Mouse (Mus musculus) forebrain, embryonic 14.5 days (tissue): ENCODE measurements at regions not wholly inside any gene's neighbourhood (a gene's known extent, or its start where the extent isn't known, plus 50 kb on each side); places are given as distances from the start of the nearest gene placed in this dataset.

Source experiments
- ATAC-seq: fragments of 200-750 bp; cut with Nextera tagmentation; 2 replicates; pipeline ENCODE4 v1.8.0; 2017; ENCODE audit warnings: mild to moderate bottlenecking, moderate library complexity
- DNase-seq: peaks from one replicate; pipeline ENCODE4 v3.0.0-alpha.2; 2015; ENCODE audit warnings: low spot score
- H3K27ac ChIP-seq: fragments of 300-500 bp; sonication (generic); 2 replicates; pipeline ENCODE4 v1.5.1; 2014; ENCODE audit warnings: low read depth, mild to moderate bottlenecking, control low read depth, low read length, moderate library complexity
- H3K27me3 ChIP-seq: fragments of 300-500 bp; sonication (generic); replicated peaks from 2 replicates; pipeline ENCODE4 v1.6.1; 2014; ENCODE audit warnings: low read length, control low read depth, mixed read lengths; ENCODE audit not compliant: control insufficient read depth, insufficient read depth
- H3K36me3 ChIP-seq: fragments of 300-500 bp; sonication (generic); 2 replicates; pipeline ENCODE4 v1.6.1; 2014; ENCODE audit warnings: low read length, control low read depth; ENCODE audit not compliant: control insufficient read depth, insufficient read depth
- H3K4me1 ChIP-seq: fragments of 300-500 bp; sonication (generic); 2 replicates; pipeline ENCODE4 v1.6.1; 2014; ENCODE audit warnings: antibody characterized with exemption, low read length, control low read depth; ENCODE audit not compliant: control insufficient read depth, insufficient read depth
- H3K4me2 ChIP-seq: fragments of 300-500 bp; sonication (generic); 2 replicates; pipeline ENCODE4 v1.6.1; 2014; ENCODE audit warnings: mild to moderate bottlenecking, control low read depth, low read length
- H3K4me3 ChIP-seq: fragments of 300-500 bp; sonication (generic); 2 replicates; pipeline ENCODE4 v1.5.1; 2014; ENCODE audit warnings: low read depth, low read length, control low read depth
- H3K9ac ChIP-seq: fragments of 300-500 bp; sonication (generic); 2 replicates; pipeline ENCODE4 v1.6.1; 2014; ENCODE audit warnings: mild to moderate bottlenecking, low read length, control low read depth, moderate library complexity
- H3K9me3 ChIP-seq: fragments of 300-500 bp; sonication (generic); replicated peaks from 2 replicates; pipeline ENCODE4 v1.6.1; 2016; ENCODE audit warnings: low read length, control low read depth, mixed read lengths; ENCODE audit not compliant: control insufficient read depth
- WGBS: fragments of 180-500 bp; shearing (Covaris S2); extraction: QIAGEN DNeasy Blood & Tissue Kit; methylation state at CpG from one replicate; pipeline ENCODE4 v1.1.7; 2014; 5-methylcytosine and 5-hydroxymethylcytosine counted together

DNA sequence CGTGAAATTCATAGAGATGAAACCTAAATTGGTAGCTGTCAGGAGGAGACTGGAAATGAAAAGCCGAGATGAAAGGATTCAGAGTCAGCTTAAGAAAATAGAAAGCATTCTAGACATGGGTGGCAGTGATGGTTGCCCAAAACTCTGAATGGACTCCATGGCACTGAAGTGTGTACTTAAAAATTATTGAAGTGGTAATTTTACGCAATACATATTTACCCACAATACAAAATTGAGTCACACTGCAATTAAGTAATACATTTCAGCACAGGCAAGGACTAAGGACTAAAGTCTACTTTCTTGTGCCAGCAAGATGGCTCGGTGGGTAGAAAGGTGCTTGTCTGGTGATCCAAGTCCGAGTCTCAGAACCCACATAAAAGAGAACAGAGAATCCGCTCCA is 120.4 kb upstream of the Cadm1 start:
- no peaks in the 10 kb centered on the region for H3K36me3 ChIP-seq
- H3K4me3 ChIP-seq: no peak overlapping the region
- WGBS: 90% methylated on average over 6 of the region's 6 CpGs
- H3K4me2 ChIP-seq: no peak overlapping the region
- H3K27me3 ChIP-seq: no peaks in the 10 kb centered on the region
- no peak for ATAC-seq
- no peak overlapping the region for H3K27ac ChIP-seq
- no peak overlapping the region for H3K9ac ChIP-seq
- no peaks in the 10 kb centered on the region for H3K9me3 ChIP-seq
- H3K4me1 ChIP-seq: peaks cover 11% of the 10 kb centered on the region
- no peak for DNase-seq

DNA sequence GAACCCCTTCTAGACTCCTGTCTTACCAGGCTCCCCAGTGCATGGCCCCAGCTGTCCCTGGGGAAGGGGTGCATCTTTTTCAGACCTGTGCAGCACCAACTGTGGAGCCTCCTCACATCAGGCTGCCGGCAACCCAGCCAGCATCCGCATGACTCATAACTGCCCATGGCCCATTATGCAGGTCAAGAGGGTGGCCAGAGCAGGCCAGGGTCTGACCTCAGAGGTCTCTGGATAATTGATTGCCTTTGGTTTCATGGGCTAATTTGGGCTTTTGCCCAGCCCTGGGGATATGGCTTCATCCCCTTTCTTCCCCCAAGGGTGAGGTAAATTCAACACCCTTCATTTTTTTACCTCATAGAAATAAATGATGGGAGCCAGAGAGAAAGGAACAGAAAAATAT is 117.2 kb upstream of the Cadm1 start:
- Histone ChIP-seq H3K27me3 (no peaks in the 10 kb centered on the region), H3K9ac (no peak overlapping the region), H3K4me2 (no peak overlapping the region), H3K9me3 (no peaks in the 10 kb centered on the region), H3K27ac (no peak overlapping the region), H3K4me3 (no peak overlapping the region), H3K36me3 (no peaks in the 10 kb centered on the region), H3K4me1 (no peaks in the 10 kb centered on the region)
- ATAC-seq (no peak), DNase-seq (no peak)
- 87% methylated on average over 2 of the region's 2 CpGs for WGBS

DNA sequence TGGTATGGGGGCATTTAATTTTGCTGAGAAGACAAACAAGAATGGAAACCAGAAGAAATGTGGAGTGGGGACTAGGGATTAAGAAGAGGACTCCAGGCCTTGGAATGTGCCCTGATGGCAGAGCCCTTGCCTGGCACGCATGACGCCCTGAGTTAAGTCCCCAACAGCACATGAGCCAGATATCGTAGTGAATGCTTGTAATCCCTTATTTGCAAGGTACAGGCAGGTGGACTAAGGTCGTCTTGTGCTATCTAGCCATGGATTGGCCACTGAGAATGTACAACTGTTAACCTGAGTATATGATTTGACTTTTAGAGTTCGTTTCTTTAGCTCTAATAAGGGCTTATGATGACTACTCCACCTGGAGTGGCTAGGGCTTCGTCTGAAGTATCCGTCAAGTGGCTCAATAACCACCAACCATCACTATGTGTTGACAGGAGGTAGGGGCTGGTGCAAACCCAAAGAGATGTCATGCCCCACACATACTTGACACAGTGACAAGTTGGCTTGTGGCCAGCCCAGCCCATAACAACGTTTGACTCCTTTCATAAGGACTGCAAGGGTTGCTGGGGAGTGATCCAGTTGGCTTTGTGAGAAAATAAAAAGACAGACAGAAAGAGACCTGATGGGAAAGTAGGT is 115.5 kb upstream of the Cadm1 start:
- Histone ChIP-seq H3K36me3 (no peaks in the 10 kb centered on the region), H3K4me3 (no peak overlapping the region), H3K27me3 (no peaks in the 10 kb centered on the region), H3K4me1 (0 out of 2 replicates have a peak, but pooled peaks cover 4% of the 10 kb centered on the region), H3K9ac (no peak overlapping the region), H3K27ac (no peak overlapping the region), H3K9me3 (no peaks in the 10 kb centered on the region), H3K4me2 (no peak overlapping the region)
- DNase-seq (no peak), ATAC-seq (no peak)
- 77% methylated on average over 8 of the region's 8 CpGs for WGBS

DNA sequence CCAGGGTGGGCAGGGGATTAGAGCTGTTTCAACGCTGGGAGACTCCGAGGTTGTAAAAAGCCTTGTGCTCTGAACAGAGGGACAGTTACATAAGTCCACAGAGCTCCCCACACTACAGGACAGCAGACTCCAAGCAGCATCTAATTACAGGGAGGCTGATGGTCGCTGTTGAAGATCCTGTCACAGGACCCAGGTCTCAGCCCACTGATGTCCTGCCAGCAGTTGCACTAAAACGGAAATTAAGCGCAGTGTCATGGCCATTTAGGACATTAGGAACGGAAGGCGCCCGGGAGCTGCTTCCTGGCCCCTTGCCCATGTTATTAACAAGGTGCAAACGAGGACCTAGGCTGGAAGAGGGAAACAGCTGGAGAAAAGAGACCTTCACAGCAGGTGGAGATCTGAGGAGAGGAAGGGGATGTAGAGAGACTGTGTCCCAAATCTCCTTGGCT is 107.8 kb upstream of the Cadm1 start:
- Histone ChIP-seq H3K27ac (no peak overlapping the region), H3K4me2 (no peak overlapping the region), H3K4me3 (no peak overlapping the region), H3K9ac (no peak overlapping the region), H3K4me1 (peaks cover 24% of the 10 kb centered on the region; the same call in 1 of the 2 replicates), H3K9me3 (no peaks in the 10 kb centered on the region), H3K36me3 (no peaks in the 10 kb centered on the region), H3K27me3 (0 out of 2 replicates have a peak, but pooled peaks cover 3% of the 10 kb centered on the region)
- DNase-seq (peak; percentile 60), ATAC-seq (0 out of 2 replicates have a peak, but pooled peaks have one; percentile 2)
- 21% methylated on average over 9 of the region's 9 CpGs for WGBS

DNA sequence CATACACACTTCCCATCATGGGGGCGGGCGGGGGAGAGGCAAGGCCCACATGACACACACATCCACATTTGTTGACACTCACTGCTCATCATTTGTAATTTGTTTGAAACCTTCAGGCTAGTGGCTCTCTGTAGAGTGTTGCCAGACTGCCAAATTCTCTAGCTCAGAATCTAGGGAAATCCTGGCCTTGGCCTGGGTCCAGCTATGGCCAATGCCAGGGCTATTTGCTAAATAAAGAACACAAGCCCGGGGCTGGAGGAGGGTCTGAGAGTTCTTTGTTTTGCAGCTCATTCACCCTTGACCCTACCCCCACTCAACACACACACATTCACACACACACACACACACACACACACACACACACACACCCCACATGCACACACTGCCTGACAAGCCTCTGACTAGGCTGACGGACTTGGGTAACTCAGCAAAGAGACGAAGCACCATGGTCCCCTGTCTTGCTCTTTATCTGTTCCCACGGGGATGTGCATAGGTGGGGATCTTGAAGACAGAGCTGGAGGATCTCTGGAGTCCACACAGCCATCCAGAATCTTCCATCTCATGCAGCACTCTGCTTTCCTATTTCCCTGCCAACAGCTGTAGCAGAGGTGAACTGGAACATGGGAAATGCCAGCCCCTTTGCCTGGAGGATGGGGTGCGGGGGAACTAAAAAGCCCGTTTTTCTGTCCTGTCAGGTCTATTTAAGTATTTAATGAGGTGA is 107.1 kb upstream of the Cadm1 start:
- Histone ChIP-seq H3K4me3 (no peak overlapping the region), H3K4me2 (no peak overlapping the region), H3K27ac (no peak overlapping the region), H3K4me1 (peaks cover 24% of the 10 kb centered on the region; the same call in 1 of the 2 replicates), H3K9me3 (no peaks in the 10 kb centered on the region), H3K27me3 (0 out of 2 replicates have a peak, but pooled peaks cover 3% of the 10 kb centered on the region), H3K9ac (no peak overlapping the region), H3K36me3 (no peaks in the 10 kb centered on the region)
- ATAC-seq (peak; percentile 84), DNase-seq (peak; percentile 90)
- 38% methylated on average over 8 of the region's 8 CpGs for WGBS

DNA sequence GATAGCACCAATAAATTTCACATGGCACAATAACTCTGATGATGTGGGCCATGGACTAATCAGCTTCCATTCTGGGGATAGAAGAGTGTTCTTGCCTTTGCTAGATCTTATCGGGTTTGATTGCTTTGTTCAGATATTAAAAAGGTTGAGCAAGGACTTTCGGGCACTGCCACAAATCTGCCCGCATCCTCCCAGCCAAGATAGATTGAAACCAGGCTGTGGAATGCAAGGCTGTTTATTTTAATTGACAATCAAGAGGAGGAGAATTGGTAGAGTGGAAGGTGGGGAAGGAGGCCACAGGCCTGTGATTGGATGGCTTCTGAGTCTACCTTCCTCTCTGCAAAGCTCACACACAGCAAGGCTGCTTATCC is 106.5 kb upstream of the Cadm1 start:
- 0 out of 2 replicates have a peak, but pooled peaks cover 3% of the 10 kb centered on the region for H3K27me3 ChIP-seq
- H3K27ac ChIP-seq: no peak overlapping the region
- no peaks in the 10 kb centered on the region for H3K9me3 ChIP-seq
- no peaks in the 10 kb centered on the region for H3K36me3 ChIP-seq
- no peak for DNase-seq
- peaks cover 24% of the 10 kb centered on the region; the same call in 1 of the 2 replicates for H3K4me1 ChIP-seq
- WGBS: 72% methylated on average over 3 of the region's 3 CpGs
- no peak overlapping the region for H3K4me3 ChIP-seq
- ATAC-seq: no peak
- no peak overlapping the region for H3K4me2 ChIP-seq
- H3K9ac ChIP-seq: no peak overlapping the region

DNA sequence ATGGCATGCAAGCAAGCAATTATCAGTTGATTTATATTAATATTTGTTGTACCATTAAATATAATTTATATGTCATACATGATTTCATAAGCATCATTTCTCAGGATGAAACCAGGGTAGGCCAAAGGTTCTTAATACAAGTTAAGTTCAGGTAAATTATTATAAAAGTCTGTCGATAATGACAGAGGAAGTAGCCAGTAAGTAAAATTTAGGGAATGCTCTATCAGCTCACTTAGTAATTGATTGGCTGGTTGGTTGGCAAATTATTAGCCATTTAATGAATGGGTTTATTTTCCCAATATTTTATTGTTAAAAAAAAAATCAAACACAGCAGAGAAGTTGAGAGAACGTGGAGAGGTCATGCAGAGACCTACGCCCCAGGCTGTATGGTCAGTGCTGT is 105.8 kb upstream of the Cadm1 start:
- Histone ChIP-seq H3K4me3 (no peak overlapping the region), H3K27ac (no peak overlapping the region), H3K9ac (no peak overlapping the region), H3K4me2 (no peak overlapping the region), H3K36me3 (no peaks in the 10 kb centered on the region), H3K27me3 (0 out of 2 replicates have a peak, but pooled peaks cover 3% of the 10 kb centered on the region), H3K9me3 (no peaks in the 10 kb centered on the region), H3K4me1 (peaks cover 20% of the 10 kb centered on the region; the same call in 1 of the 2 replicates)
- WGBS: 93% methylated on average over 3 of the region's 3 CpGs
- ATAC-seq: no peak
- no peak for DNase-seq

DNA sequence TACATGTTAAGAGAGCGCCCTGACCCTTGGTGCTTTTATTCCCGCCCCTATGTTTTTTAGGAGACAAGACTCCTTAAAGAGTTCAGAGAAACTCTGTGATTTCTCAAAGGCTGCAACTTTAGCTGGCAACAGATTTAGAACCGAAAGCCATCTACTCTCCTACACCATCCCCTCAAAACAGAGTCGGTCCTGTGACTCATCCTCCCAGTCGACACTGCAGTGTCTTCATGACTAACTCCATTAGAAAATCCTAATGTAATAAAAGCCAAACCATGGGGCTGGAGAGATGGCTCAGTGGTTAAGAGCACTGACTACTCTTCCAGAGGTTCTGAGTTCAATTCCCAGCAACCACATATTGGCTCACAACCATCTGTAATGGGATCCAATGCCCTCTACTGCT is 103.3 kb upstream of the Cadm1 start:
- H3K4me2 ChIP-seq: no peak overlapping the region
- H3K9me3 ChIP-seq: no peaks in the 10 kb centered on the region
- H3K9ac ChIP-seq: no peak overlapping the region
- DNase-seq (no peak), ATAC-seq (no peak)
- no peak overlapping the region for H3K4me3 ChIP-seq
- H3K4me1 ChIP-seq: peaks cover 20% of the 10 kb centered on the region; the same call in 1 of the 2 replicates
- H3K36me3 ChIP-seq: no peaks in the 10 kb centered on the region
- H3K27ac ChIP-seq: no peak overlapping the region
- H3K27me3 ChIP-seq: 0 out of 2 replicates have a peak, but pooled peaks cover 3% of the 10 kb centered on the region
- 92% methylated on average over 5 of the region's 5 CpGs for WGBS
